Mouse (Mus musculus) testis, adult 2 months (tissue): ENCODE results near the gene Terf2. TPM values are rescaled to one million over a fixed set of nuclear protein-coding genes. Genes with fewer than 3 reads are reported as not detected.

ENCODE experiments used
- H3K27ac ChIP-seq: fragments of 200-500 bp; 2 replicates; pipeline ENCODE4 v1.5.1; 2012; ENCODE audit warnings: low read depth, low read length; ENCODE audit not compliant: control insufficient read depth, insufficient read depth
- H3K27me3 ChIP-seq: fragments of 200-500 bp; 2 replicates; pipeline ENCODE4 v1.6.1; 2012; ENCODE audit warnings: mild to moderate bottlenecking, low read length, moderate library complexity; ENCODE audit not compliant: control insufficient read depth, insufficient read depth
- H3K36me3 ChIP-seq: fragments of 200-500 bp; 2 replicates; pipeline ENCODE4 v1.6.1; 2012; ENCODE audit warnings: mild to moderate bottlenecking, low read length; ENCODE audit not compliant: control insufficient read depth, insufficient read depth
- H3K4me1 ChIP-seq: fragments of 200-500 bp; 2 replicates; pipeline ENCODE4 v1.6.1; 2012; ENCODE audit warnings: low read length; ENCODE audit not compliant: control insufficient read depth, insufficient read depth
- H3K4me3 ChIP-seq: fragments of 200-500 bp; 2 replicates; pipeline ENCODE4 v1.5.1; 2012; ENCODE audit warnings: low read depth, mild to moderate bottlenecking, low read length, moderate library complexity, mixed read lengths; ENCODE audit not compliant: control insufficient read depth
- CTCF ChIP-seq: fragments of 200-500 bp; IDR thresholded peaks from 2 replicates; pipeline ENCODE4 v1.5.1; 2012; ENCODE audit warnings: low read depth, mild to moderate bottlenecking, inconsistent platforms, low read length, moderate library complexity; ENCODE audit not compliant: control insufficient read depth, insufficient read depth, insufficient replicate concordance
- POLR2A ChIP-seq: fragments of 200-500 bp; IDR thresholded peaks from 2 replicates; pipeline ENCODE4 v1.6.1; 2012; ENCODE audit warnings: low read depth, mild to moderate bottlenecking, inconsistent platforms, low read length, moderate library complexity; ENCODE audit not compliant: control insufficient read depth
- polyA plus RNA-seq: library from polyadenylated mRNA; depleted of rRNA; stranded (reverse); fragments of >200 nt; gene quantifications from 2 replicates; pipeline ENCODE4 v1.2.3, GENCODE M21; 2012

Gene Terf2
- polyA plus RNA-seq, 1 experiment = 13.6 TPM

- no peak overlapping the region for H3K27ac ChIP-seq
- H3K4me1 ChIP-seq = no peaks in the 10 kb centered on the region
- no peaks in the 10 kb centered on the region for H3K27me3 ChIP-seq
- TF ChIP-seq CTCF = no peak
- TF ChIP-seq POLR2A = no peak
- no peaks in the 10 kb centered on the region for H3K36me3 ChIP-seq
- no peak overlapping the region for H3K4me3 ChIP-seq
Observed at GRCm38 (mm10) chr8:107100635-107101034, 4.3 kb upstream of the Terf2 start.

DNA sequence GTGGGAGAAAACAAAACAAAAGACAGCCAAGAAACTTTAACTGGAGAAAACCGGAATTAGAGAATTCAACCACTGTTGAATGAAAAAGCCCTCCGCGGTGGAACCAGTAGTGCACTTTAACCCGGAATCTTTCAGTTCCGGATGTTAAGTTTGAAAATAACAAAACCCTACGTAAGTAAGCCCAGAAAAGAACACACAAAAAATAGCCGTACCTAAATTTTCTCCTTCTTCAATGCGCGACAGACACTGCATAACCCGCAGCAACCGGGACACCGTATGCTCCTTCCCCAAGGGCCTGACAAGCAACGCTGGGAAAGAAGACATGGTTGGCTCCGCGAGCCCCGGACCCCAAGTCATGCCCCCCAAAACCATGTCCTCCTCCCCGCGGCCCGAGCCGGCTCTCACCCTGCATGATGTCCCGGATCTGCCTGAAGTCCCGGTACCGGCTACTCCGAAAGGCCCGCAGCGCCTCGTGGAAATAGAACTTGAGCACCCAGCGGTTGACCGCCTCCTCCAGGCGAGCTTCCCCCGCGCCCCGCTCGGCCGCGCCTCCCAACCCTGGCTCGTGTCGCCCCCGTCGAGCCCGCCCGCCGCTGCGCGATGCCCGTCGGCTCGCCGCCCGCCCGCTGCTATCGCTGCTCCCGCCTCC lies 506 bp downstream of the Terf2 start:
- H3K27ac ChIP-seq = peak overlapping the region; percentile 96
- H3K4me1 ChIP-seq = no peaks in the 10 kb centered on the region; the same call in 1 of the 2 replicates
- peak overlapping the region; percentile 99 for H3K4me3 ChIP-seq
- H3K27me3 ChIP-seq = no peaks in the 10 kb centered on the region
- TF ChIP-seq CTCF = no peak
- no peak; the same call in 1 of the 2 replicates for TF ChIP-seq POLR2A
- H3K36me3 ChIP-seq = no peaks in the 10 kb centered on the region

GRCm38 (mm10) chr8:107090531-107090930 lies 5.8 kb downstream of the Terf2 start:
- Histone ChIP-seq H3K36me3 (no peaks in the 10 kb centered on the region; the same call in 1 of the 2 replicates), H3K4me1 (no peaks in the 10 kb centered on the region; the same call in 1 of the 2 replicates), H3K27ac (no peak overlapping the region), H3K27me3 (no peaks in the 10 kb centered on the region), H3K4me3 (no peak overlapping the region)
- TF ChIP-seq CTCF = no peak
- no peak for TF ChIP-seq POLR2A

DNA sequence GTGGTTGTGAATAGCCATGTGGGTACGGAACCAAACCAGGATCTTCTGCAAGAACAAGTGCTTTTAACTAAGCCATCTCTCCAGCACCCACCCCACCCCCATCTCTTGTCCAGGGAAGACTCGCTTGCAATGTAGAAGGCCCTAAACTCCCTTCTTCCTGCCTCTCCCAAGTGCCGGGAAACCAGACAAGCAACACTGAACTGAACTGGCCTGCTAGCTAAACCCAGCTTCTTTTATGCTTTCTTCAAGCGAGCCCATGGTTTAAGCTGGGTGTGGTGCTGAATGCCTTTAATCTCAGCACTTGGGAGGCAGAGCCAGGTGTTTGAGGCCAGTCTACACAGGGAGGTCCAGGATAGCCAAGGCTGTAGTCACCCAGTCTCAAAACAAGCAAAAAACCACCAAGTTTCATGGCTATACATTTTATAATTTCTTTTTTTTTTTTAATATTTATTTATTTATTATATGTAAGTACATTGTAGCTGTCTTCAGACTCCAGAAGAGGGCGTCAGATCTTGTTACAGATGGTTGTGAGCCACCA lies 7.8 kb downstream of the Terf2 start:
- Histone ChIP-seq H3K4me1 (no peaks in the 10 kb centered on the region), H3K27me3 (no peaks in the 10 kb centered on the region)

DNA sequence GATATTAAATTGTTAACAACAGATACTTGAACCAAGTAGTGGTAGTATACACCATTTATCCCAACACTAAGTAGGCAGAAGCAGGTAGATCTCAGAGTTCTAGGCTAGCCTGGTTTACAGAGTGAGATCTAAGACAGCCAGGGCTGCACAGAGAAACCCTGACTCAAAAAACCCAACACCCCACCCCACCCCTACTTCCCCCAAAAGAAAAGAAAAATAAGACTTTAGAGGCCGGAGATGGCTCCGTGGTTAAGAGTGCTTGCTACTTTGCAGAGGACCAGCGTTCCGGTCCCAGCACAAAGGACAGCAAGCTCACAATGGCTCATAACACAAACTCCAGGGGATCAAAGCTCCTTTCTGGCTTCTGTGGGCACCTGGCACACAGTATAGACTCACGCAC lies 10.3 kb downstream of the Terf2 start:
- no peak overlapping the region for H3K4me3 ChIP-seq
- no peaks in the 10 kb centered on the region for H3K4me1 ChIP-seq
- no peaks in the 10 kb centered on the region for H3K27me3 ChIP-seq
- H3K27ac ChIP-seq = no peak overlapping the region
- TF ChIP-seq CTCF (no peak), POLR2A (no peak)
- H3K36me3 ChIP-seq = peaks cover 1% of the 10 kb centered on the region

More for the DNA sequence above, 7.8 kb downstream of the Terf2 start:
- no peak overlapping the region for H3K27ac ChIP-seq
- H3K4me3 ChIP-seq = no peak overlapping the region
- no peak for TF ChIP-seq CTCF
- no peak for TF ChIP-seq POLR2A
- no peaks in the 10 kb centered on the region; the same call in 1 of the 2 replicates for H3K36me3 ChIP-seq

DNA sequence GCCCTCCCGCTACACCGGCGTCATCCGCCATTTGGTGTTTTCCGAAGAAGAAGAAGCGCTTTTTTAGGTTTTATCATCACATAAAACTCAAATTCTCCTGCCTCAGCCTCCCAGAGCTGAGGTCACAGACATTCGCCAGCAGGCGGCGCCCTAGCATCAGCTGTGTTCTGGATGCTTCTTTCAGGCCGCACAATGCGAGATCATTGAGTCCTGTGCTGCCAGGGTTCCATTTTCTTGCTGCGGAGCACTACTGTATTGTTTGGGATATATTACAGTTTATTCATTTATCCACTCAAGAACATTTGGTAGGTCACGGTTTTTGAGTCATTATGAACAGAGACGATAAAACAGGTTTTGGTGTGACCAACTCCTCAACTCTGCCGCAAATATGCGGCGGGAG lies 11.0 kb downstream of the Terf2 start:
- no peaks in the 10 kb centered on the region for H3K27me3 ChIP-seq
- no peak overlapping the region for H3K4me3 ChIP-seq
- no peak overlapping the region for H3K27ac ChIP-seq
- H3K36me3 ChIP-seq = peaks cover 2% of the 10 kb centered on the region
- H3K4me1 ChIP-seq = no peaks in the 10 kb centered on the region
- TF ChIP-seq CTCF = peak; percentile 71
- TF ChIP-seq POLR2A = no peak

GRCm38 (mm10) chr8:107076239-107076888 lies 20.0 kb downstream of the Terf2 start:
- Histone ChIP-seq H3K36me3 (peaks cover 8% of the 10 kb centered on the region), H3K4me1 (no peaks in the 10 kb centered on the region), H3K27me3 (no peaks in the 10 kb centered on the region), H3K27ac (no peak overlapping the region), H3K4me3 (no peak overlapping the region)
- TF ChIP-seq CTCF (no peak), POLR2A (no peak)
